Mouse (Mus musculus): ENCODE results near the gene Irx6.

GRCm38 (mm10) chr8:92674244-92675128 lies at the start of gene Irx6:
- no peak for TF ChIP-seq GATA1 (IDR thresholded peaks at IDR 0.05; ENCODE audit: low read length)
- TF ChIP-seq TAL1 (IDR thresholded peaks at IDR 0.05; ENCODE audit: low read length) = no peak
